ENCODE assay signal across 27 mouse cellular contexts in the genomic region with DNA sequence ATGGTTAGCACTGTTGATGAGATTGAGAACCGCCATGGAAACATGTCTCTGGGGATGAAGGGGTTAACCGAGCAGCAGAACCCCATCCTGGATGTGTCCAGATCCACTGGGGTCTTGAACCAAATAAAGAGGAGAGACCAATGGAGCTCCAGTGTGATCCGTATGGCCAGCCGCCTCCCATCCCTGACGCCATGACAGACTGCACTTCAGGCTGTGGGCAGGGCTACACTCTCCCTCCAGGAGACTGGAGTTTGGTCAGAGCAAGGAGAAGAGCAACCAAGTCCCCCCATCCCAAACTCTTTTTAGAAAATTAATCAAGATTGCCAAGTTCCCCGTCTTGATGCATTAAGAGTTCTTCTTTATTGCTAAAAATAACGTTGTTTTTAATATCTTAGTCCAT. TPM values are rescaled to one million over a fixed set of nuclear protein-coding genes. Genes with fewer than 3 reads are reported as not detected.
DNase-seq lines count a peak whose midpoint lies in the region; ATAC-seq and TF ChIP-seq lines count a peak whose summit lies in the region.
"Had no signal": no experiment of that assay in that cellular context is flagged by ENCODE, and none has a peak within 500 bp of the region (broad histone marks: within the 10 kb centered on the region; RNA-seq: fewer than 3 reads in every experiment).

No protein-coding gene starts in this region.

- H3K27ac ChIP-seq in heart, embryonic 13.5 days (replicated peaks), result peak overlapping the region; percentile 64
- H3K27ac ChIP-seq in heart, embryonic 10.5 days, result no peak overlapping the region; the same call in 1 of the 2 replicates
- H3K27ac ChIP-seq in heart, embryonic 16.5 days (ENCODE audit: low read length), result peak overlapping the region; percentile 76
- H3K27ac ChIP-seq in lung, embryonic 15.5 days, result no peak overlapping the region
- no peak overlapping the region for H3K27ac ChIP-seq in stomach, postnatal 0 days (replicated peaks)
- H3K27ac ChIP-seq: embryonic facial prominence, embryonic 12.5 days; embryonic facial prominence, embryonic 15.5 days; hindbrain, embryonic 12.5 days; hindbrain, embryonic 15.5 days had no signal

- TF ChIP-seq CTCF in stomach, postnatal 0 days (IDR thresholded peaks at IDR 0.05; ENCODE audit: low read depth), result no peak

- no peak for DNase-seq in heart, embryonic 10.5 days (ENCODE audit: low spot score)
- no peak for DNase-seq in heart, adult 9 months (ENCODE audit: low spot score in 2 of 2)
- no peak for DNase-seq in lung, postnatal 10 days
- DNase-seq in stomach, postnatal 0 days (ENCODE audit: low spot score), result no peak
- DNase-seq in frontal cortex, postnatal 25 days (ENCODE audit: low spot score in 2 of 2), result no peak
- DNase-seq: adrenal gland, adult 2 months; adrenal gland, postnatal 14 days; cerebellum, adult 11 months; cerebellum, adult 2 months; cerebellum, adult 9-11 months; cerebellum, postnatal 25 days; forebrain, postnatal 0 days; gastrocnemius, postnatal 25 days; heart, postnatal 14 days had no signal

- no peak overlapping the region for H3K4me3 ChIP-seq in heart, embryonic 13.5 days
- no peak overlapping the region for H3K4me3 ChIP-seq in heart, embryonic 10.5 days
- no peak overlapping the region for H3K4me3 ChIP-seq in heart, embryonic 16.5 days (ENCODE audit: low read length)
- no peak overlapping the region for H3K4me3 ChIP-seq in lung, embryonic 15.5 days
- no peak overlapping the region for H3K4me3 ChIP-seq in stomach, postnatal 0 days (ENCODE audit: low read depth, low read length)
- H3K4me3 ChIP-seq: embryonic facial prominence, embryonic 12.5 days; embryonic facial prominence, embryonic 15.5 days; hindbrain, embryonic 12.5 days; hindbrain, embryonic 15.5 days had no signal

- H3K9me3 ChIP-seq in heart, embryonic 13.5 days, result 0 out of 2 replicates have a peak, but pooled peaks cover 10% of the 10 kb centered on the region
- no peaks in the 10 kb centered on the region for H3K9me3 ChIP-seq in heart, embryonic 10.5 days
- peaks cover 12% of the 10 kb centered on the region for H3K9me3 ChIP-seq in heart, embryonic 16.5 days (replicated peaks; ENCODE audit: control insufficient read depth, low read length)
- H3K9me3 ChIP-seq in lung, embryonic 15.5 days, result no peaks in the 10 kb centered on the region
- H3K9me3 ChIP-seq in stomach, postnatal 0 days (ENCODE audit: control insufficient read depth, low read length), result no peaks in the 10 kb centered on the region
- H3K9me3 ChIP-seq: embryonic facial prominence, embryonic 15.5 days; hindbrain, embryonic 12.5 days; hindbrain, embryonic 15.5 days had no signal

- WGBS in heart, embryonic 13.5 days, result 58% methylated on average over 7 of the region's 7 CpGs
- WGBS in heart, embryonic 10.5 days, result 79% methylated on average over 7 of the region's 7 CpGs
- WGBS in heart, embryonic 16.5 days, result 58% methylated on average over 7 of the region's 7 CpGs
- WGBS in lung, embryonic 15.5 days, result 66% methylated on average over 7 of the region's 7 CpGs
- WGBS in stomach, postnatal 0 days, result 71% methylated on average over 7 of the region's 7 CpGs

- 0 out of 2 replicates have a peak overlapping the region, but pooled peaks have one; percentile 0 for H3K4me2 ChIP-seq in heart, embryonic 13.5 days
- H3K4me2 ChIP-seq in heart, embryonic 16.5 days (ENCODE audit: low read depth, low read length), result no peak overlapping the region
- no peak overlapping the region for H3K4me2 ChIP-seq in lung, embryonic 15.5 days
- no peak overlapping the region for H3K4me2 ChIP-seq in stomach, postnatal 0 days (replicated peaks; ENCODE audit: low read depth)
- H3K4me2 ChIP-seq: embryonic facial prominence, embryonic 12.5 days; embryonic facial prominence, embryonic 15.5 days; hindbrain, embryonic 12.5 days; hindbrain, embryonic 15.5 days had no signal

- peaks cover 48% of the 10 kb centered on the region for H3K4me1 ChIP-seq in heart, embryonic 13.5 days
- H3K4me1 ChIP-seq in heart, embryonic 10.5 days, result peaks cover 26% of the 10 kb centered on the region
- peaks cover 34% of the 10 kb centered on the region for H3K4me1 ChIP-seq in heart, embryonic 16.5 days (ENCODE audit: control insufficient read depth, insufficient read depth, low read length)
- H3K4me1 ChIP-seq in lung, embryonic 15.5 days, result peaks cover 3% of the 10 kb centered on the region; the same call in 1 of the 2 replicates
- no peaks in the 10 kb centered on the region for H3K4me1 ChIP-seq in stomach, postnatal 0 days (replicated peaks; ENCODE audit: control insufficient read depth, insufficient read depth)
- H3K4me1 ChIP-seq: embryonic facial prominence, embryonic 12.5 days; embryonic facial prominence, embryonic 15.5 days; hindbrain, embryonic 12.5 days; hindbrain, embryonic 15.5 days had no signal

- H3K9ac ChIP-seq in heart, embryonic 13.5 days, result no peak overlapping the region
- H3K9ac ChIP-seq in heart, embryonic 16.5 days (ENCODE audit: low read length), result peak overlapping the region; percentile 12; the same call in 1 of the 2 replicates
- no peak overlapping the region for H3K9ac ChIP-seq in lung, embryonic 15.5 days
- H3K9ac ChIP-seq in stomach, postnatal 0 days (ENCODE audit: low read length), result no peak overlapping the region
- H3K9ac ChIP-seq: embryonic facial prominence, embryonic 12.5 days; embryonic facial prominence, embryonic 15.5 days; forebrain, postnatal 0 days; hindbrain, embryonic 12.5 days; hindbrain, embryonic 15.5 days had no signal

- TF ChIP-seq EP300 in stomach, postnatal 0 days (optimal IDR thresholded peaks at IDR 0.05), result no peak

- H3K27me3 ChIP-seq in heart, embryonic 13.5 days (replicated peaks), result no peaks in the 10 kb centered on the region
- H3K27me3 ChIP-seq in heart, embryonic 10.5 days (ENCODE audit: insufficient read depth, poor library complexity, severe bottlenecking), result no peaks in the 10 kb centered on the region
- H3K27me3 ChIP-seq in heart, embryonic 16.5 days (ENCODE audit: control insufficient read depth, insufficient read depth, low read length), result no peaks in the 10 kb centered on the region
- no peaks in the 10 kb centered on the region for H3K27me3 ChIP-seq in lung, embryonic 15.5 days
- no peaks in the 10 kb centered on the region for H3K27me3 ChIP-seq in stomach, postnatal 0 days (ENCODE audit: control insufficient read depth, insufficient read depth, low read length)
- H3K27me3 ChIP-seq: embryonic facial prominence, embryonic 15.5 days; hindbrain, embryonic 12.5 days; hindbrain, embryonic 15.5 days had no signal

- peaks cover 8% of the 10 kb centered on the region for H3K36me3 ChIP-seq in heart, embryonic 13.5 days
- peaks cover 17% of the 10 kb centered on the region; the same call in 1 of the 2 replicates for H3K36me3 ChIP-seq in heart, embryonic 10.5 days
- H3K36me3 ChIP-seq in heart, embryonic 16.5 days (ENCODE audit: control insufficient read depth, insufficient read depth), result peaks cover 4% of the 10 kb centered on the region; the same call in 1 of the 2 replicates
- no peaks in the 10 kb centered on the region for H3K36me3 ChIP-seq in lung, embryonic 15.5 days
- no peaks in the 10 kb centered on the region for H3K36me3 ChIP-seq in stomach, postnatal 0 days (ENCODE audit: control insufficient read depth, insufficient read depth, low read length)
- H3K36me3 ChIP-seq: embryonic facial prominence, embryonic 12.5 days; embryonic facial prominence, embryonic 15.5 days; hindbrain, embryonic 12.5 days; hindbrain, embryonic 15.5 days had no signal

- no peak for ATAC-seq in heart, embryonic 13.5 days (ENCODE audit: extremely low read depth, insufficient number of reproducible peaks, low FRiP score, low TSS enrichment)
- no peak for ATAC-seq in heart, embryonic 16.5 days (replicated peaks; ENCODE audit: extremely low read depth, insufficient read depth, low FRiP score)
- peak; percentile 39; the same call in 1 of the 2 replicates for ATAC-seq in lung, embryonic 15.5 days (ENCODE audit: borderline replicate concordance, extremely low read depth, low FRiP score, low TSS enrichment)
- peak; percentile 21; the same call in 1 of the 2 replicates for ATAC-seq in stomach, postnatal 0 days (ENCODE audit: low FRiP score, low TSS enrichment)
- ATAC-seq: CD4-positive, CD25-positive, alpha-beta regulatory T cell, adult 4 months; forebrain, embryonic 14.5 days; forebrain, postnatal 0 days; intestine, postnatal 0 days had no signal

RNA-seq across cellular contexts. Expression of a gene that starts 33.1 kb away (rescaled TPM):
- 136 and 142 TPM in 2 replicates for polyA plus RNA-seq in heart, embryonic 13.5 days (2015; fragmentation: Nextera tagmentation; extraction: Ambion mirVana)
- polyA plus RNA-seq in heart, embryonic 10.5 days (2016; fragmentation: Nextera tagmentation; extraction: Ambion mirVana), result 146 and 189 TPM in 2 replicates
- polyA plus RNA-seq in heart, embryonic 16.5 days (2015; fragmentation: Nextera tagmentation; extraction: Ambion mirVana), result 123 and 132 TPM in 2 replicates
- polyA plus RNA-seq in lung, embryonic 15.5 days (2015; fragmentation: Nextera tagmentation; extraction: Ambion mirVana), result 2.4 and 4.6 TPM in 2 replicates
- polyA plus RNA-seq in stomach, postnatal 0 days (2015; fragmentation: Nextera tagmentation; extraction: Ambion mirVana), result 0.17 and 0.91 TPM in 2 replicates
- polyA plus RNA-seq: CD4-positive, CD25-positive, alpha-beta regulatory T cell, adult 4 months; cerebellum, adult 2 months; forebrain, embryonic 11.5 days; forebrain, embryonic 14.5 days; forebrain, postnatal 0 days; frontal cortex, adult 2 months; gonadal fat pad, adult 2 months; hindbrain, embryonic 12.5 days had no signal

RNA-seq across cellular contexts. Expression of a gene that starts 39.0 kb away (rescaled TPM):
- 6.3 and 7.0 TPM in 2 replicates for polyA plus RNA-seq in heart, embryonic 13.5 days (2015; fragmentation: Nextera tagmentation; extraction: Ambion mirVana)
- polyA plus RNA-seq in heart, embryonic 10.5 days (2016; fragmentation: Nextera tagmentation; extraction: Ambion mirVana), result 6.7 and 8.3 TPM in 2 replicates
- polyA plus RNA-seq in heart, embryonic 16.5 days (2015; fragmentation: Nextera tagmentation; extraction: Ambion mirVana), result 6.2 and 6.9 TPM in 2 replicates
- polyA plus RNA-seq in lung, embryonic 15.5 days (2015; fragmentation: Nextera tagmentation; extraction: Ambion mirVana), result 8.0 and 9.8 TPM in 2 replicates
- 1.5 and 1.6 TPM in 2 replicates for polyA plus RNA-seq in stomach, postnatal 0 days (2015; fragmentation: Nextera tagmentation; extraction: Ambion mirVana)

RNA-seq across cellular contexts. Expression of a gene that starts 54.9 kb away (rescaled TPM):
- 8.4 and 9.2 TPM in 2 replicates for polyA plus RNA-seq in heart, embryonic 13.5 days (2015; fragmentation: Nextera tagmentation; extraction: Ambion mirVana)
- polyA plus RNA-seq in heart, embryonic 10.5 days (2016; fragmentation: Nextera tagmentation; extraction: Ambion mirVana), result 6.0 and 7.3 TPM in 2 replicates
- polyA plus RNA-seq in heart, embryonic 16.5 days (2015; fragmentation: Nextera tagmentation; extraction: Ambion mirVana), result 7.5 and 8.7 TPM in 2 replicates
- 7.6 and 8.7 TPM in 2 replicates for polyA plus RNA-seq in lung, embryonic 15.5 days (2015; fragmentation: Nextera tagmentation; extraction: Ambion mirVana)
- polyA plus RNA-seq in stomach, postnatal 0 days (2015; fragmentation: Nextera tagmentation; extraction: Ambion mirVana), result 4.7 and 5.8 TPM in 2 replicates

Comparison
In these comparisons a context has a peak if more than half of its experiments do, and no peak if none do; other contexts are left out.
1. H3K27ac ChIP-seq: peak in heart, embryonic 13.5 days (single experiment) and heart, embryonic 16.5 days (single experiment); none in heart, embryonic 10.5 days (single experiment), lung, embryonic 15.5 days (single experiment) and stomach, postnatal 0 days (single experiment).
2. ATAC-seq: peak in lung, embryonic 15.5 days (single experiment) and stomach, postnatal 0 days (single experiment); none in heart, embryonic 13.5 days (single experiment) and heart, embryonic 16.5 days (single experiment).
3. RNA of a gene that starts 33.1 kb away (polyA plus RNA-seq): 146 to 189 TPM in heart, embryonic 10.5 days, 136 to 142 TPM in heart, embryonic 13.5 days and 123 to 132 TPM in heart, embryonic 16.5 days; 2.4 to 4.6 TPM in lung, embryonic 15.5 days and 0.17 to 0.91 TPM in stomach, postnatal 0 days; every median in the first group is over 10 times any median in the second.